Mouse (Mus musculus) olfactory bulb, adult 2 months (tissue): Measurements from ENCODE around the gene Eif1ad. TPM values are rescaled to one million over a fixed set of nuclear protein-coding genes. Genes with fewer than 3 reads are reported as not detected.

Experiments
- H3K27ac ChIP-seq: fragments of 200-500 bp; 2 replicates; pipeline ENCODE4 v1.5.1; 2012; ENCODE audit warnings: low read depth, low read length; ENCODE audit not compliant: insufficient read depth
- H3K4me1 ChIP-seq: fragments of 200-500 bp; 2 replicates; pipeline ENCODE4 v1.6.1; 2012; ENCODE audit warnings: low read length; ENCODE audit not compliant: control insufficient read depth, insufficient read depth
- H3K4me3 ChIP-seq: fragments of 200-500 bp; 2 replicates; pipeline ENCODE4 v1.5.1; 2012; ENCODE audit warnings: mild to moderate bottlenecking, low read depth, low read length, moderate library complexity; ENCODE audit not compliant: insufficient read depth
- CTCF ChIP-seq: fragments of 200-500 bp; IDR thresholded peaks from 2 replicates; pipeline ENCODE4 v1.5.1; 2012; ENCODE audit warnings: low read depth, mild to moderate bottlenecking, low read length, moderate library complexity; ENCODE audit not compliant: insufficient read depth
- POLR2A ChIP-seq: fragments of 200-500 bp; IDR thresholded peaks from 2 replicates; pipeline ENCODE4 v1.6.1; 2012; ENCODE audit warnings: mild to moderate bottlenecking, low read depth, low read length, moderate library complexity; ENCODE audit not compliant: insufficient read depth
- WGBS: fragments of 180-500 bp; shearing (Covaris S2); methylation state at CpG from one replicate; pipeline ENCODE4 v1.1.7; 2018; 5-methylcytosine and 5-hydroxymethylcytosine counted together
- polyA plus RNA-seq: library from polyadenylated mRNA; stranded (reverse); fragments of >200 nt; gene quantifications from 2 replicates; pipeline ENCODE4 v1.2.4, GENCODE M21; 2012; ENCODE audit warnings: low replicate concordance; ENCODE audit not compliant: missing spikeins, insufficient read depth, insufficient read length

The Eif1ad gene
- polyA plus RNA-seq, 1 experiment = not detected

GRCm38 (mm10) chr19:5370932-5371331, 4.4 kb downstream of the Eif1ad start:
- H3K27ac ChIP-seq = no peak overlapping the region
- no peak overlapping the region for H3K4me3 ChIP-seq
- peaks cover 9% of the 10 kb centered on the region for H3K4me1 ChIP-seq
- WGBS = 81% methylated on average over 3 of the region's 3 CpGs
- TF ChIP-seq POLR2A (no peak), CTCF (no peak)

- H3K27ac ChIP-seq = no peak overlapping the region
- peaks cover 6% of the 10 kb centered on the region for H3K4me1 ChIP-seq
- WGBS = 94% methylated on average over 7 of the region's 7 CpGs
- TF ChIP-seq POLR2A = no peak
- TF ChIP-seq CTCF = no peak
- H3K4me3 ChIP-seq = no peak overlapping the region
Observed at GRCm38 (mm10) chr19:5372724-5373123, 6.2 kb downstream of the Eif1ad start.

GRCm38 (mm10) chr19:5374177-5374576, 7.6 kb downstream of the Eif1ad start:
- no peak overlapping the region for H3K4me3 ChIP-seq
- no peak for TF ChIP-seq CTCF
- TF ChIP-seq POLR2A = no peak
- WGBS = 70% methylated on average over 4 of the region's 4 CpGs
- H3K4me1 ChIP-seq = no peaks in the 10 kb centered on the region
- no peak overlapping the region for H3K27ac ChIP-seq

GRCm38 (mm10) chr19:5374748-5375147, 8.2 kb downstream of the Eif1ad start:
- 88% methylated on average over 4 of the region's 4 CpGs for WGBS
- no peak overlapping the region for H3K27ac ChIP-seq
- no peaks in the 10 kb centered on the region for H3K4me1 ChIP-seq
- TF ChIP-seq POLR2A (no peak), CTCF (no peak)
- no peak overlapping the region for H3K4me3 ChIP-seq

- H3K4me1 ChIP-seq = no peaks in the 10 kb centered on the region
Observed at GRCm38 (mm10) chr19:5377446-5377845, 10.9 kb downstream of the Eif1ad start.

GRCm38 (mm10) chr19:5383326-5383725, 16.8 kb downstream of the Eif1ad start:
- Histone ChIP-seq H3K27ac (no peak overlapping the region), H3K4me1 (peaks cover 5% of the 10 kb centered on the region; the same call in 1 of the 2 replicates), H3K4me3 (no peak overlapping the region)
- WGBS = 92% methylated on average over 12 of the region's 12 CpGs
- TF ChIP-seq POLR2A (no peak), CTCF (no peak)

More at GRCm38 (mm10) chr19:5377446-5377845, 10.9 kb downstream of the Eif1ad start:
- TF ChIP-seq POLR2A (no peak), CTCF (no peak)
- no peak overlapping the region for H3K4me3 ChIP-seq
- no peak overlapping the region for H3K27ac ChIP-seq
- 93% methylated on average over 1 of the region's 1 CpGs for WGBS

GRCm38 (mm10) chr19:5384715-5385114, 18.2 kb downstream of the Eif1ad start:
- Histone ChIP-seq H3K27ac (no peak overlapping the region), H3K4me3 (no peak overlapping the region), H3K4me1 (peaks cover 11% of the 10 kb centered on the region)
- TF ChIP-seq POLR2A (no peak), CTCF (no peak)
- WGBS = 78% methylated on average over 8 of the region's 8 CpGs

GRCm38 (mm10) chr19:5388011-5388441, 21.5 kb downstream of the Eif1ad start:
- Histone ChIP-seq H3K4me3 (peak overlapping the region; percentile 84), H3K27ac (peak overlapping the region; percentile 47; the same call in 1 of the 2 replicates), H3K4me1 (peaks cover 20% of the 10 kb centered on the region)
- WGBS = under 1% methylated on average over 41 of the region's 43 CpGs
- no peak for TF ChIP-seq CTCF
- no peak for TF ChIP-seq POLR2A

GRCm38 (mm10) chr19:5388588-5389242, 22.2 kb downstream of the Eif1ad start, which contains the start of gene Sart1:
Gene Sart1, minus strand, starts transcription at chr19:5388703.
- 2% methylated on average over 43 of the region's 43 CpGs for WGBS
- Histone ChIP-seq H3K4me1 (peaks cover 20% of the 10 kb centered on the region), H3K27ac (peak within 1 kb of the TSS; percentile 47; the same call in 1 of the 2 replicates), H3K4me3 (peak within 1 kb of the TSS; percentile 84)
- TF ChIP-seq CTCF (no peak), POLR2A (peak; percentile 65)

- TF ChIP-seq POLR2A (no peak), CTCF (no peak)
- Histone ChIP-seq H3K4me3 (peak overlapping the region; percentile 27), H3K4me1 (peaks cover 20% of the 10 kb centered on the region), H3K27ac (no peak overlapping the region)
- 57% methylated on average over 12 of the region's 12 CpGs for WGBS
Observed at GRCm38 (mm10) chr19:5389647-5390046, 23.1 kb downstream of the Eif1ad start.
